Mouse (Mus musculus) lung, adult 2 months (tissue): ENCODE data around the gene Gfod1.

ENCODE experiments used
- CTCF ChIP-seq: fragments of 200-500 bp; IDR thresholded peaks from 2 replicates; pipeline ENCODE4 v1.5.1; 2011; ENCODE audit warnings: mild to moderate bottlenecking, low read length, control low read depth; ENCODE audit not compliant: insufficient read depth
- POLR2A ChIP-seq: fragments of 200-500 bp; IDR thresholded peaks from 2 replicates; pipeline ENCODE4 v1.6.1; 2011; ENCODE audit warnings: low read depth, mild to moderate bottlenecking, control low read depth, low read length, borderline replicate concordance; ENCODE audit errors: extremely low read depth

DNA sequence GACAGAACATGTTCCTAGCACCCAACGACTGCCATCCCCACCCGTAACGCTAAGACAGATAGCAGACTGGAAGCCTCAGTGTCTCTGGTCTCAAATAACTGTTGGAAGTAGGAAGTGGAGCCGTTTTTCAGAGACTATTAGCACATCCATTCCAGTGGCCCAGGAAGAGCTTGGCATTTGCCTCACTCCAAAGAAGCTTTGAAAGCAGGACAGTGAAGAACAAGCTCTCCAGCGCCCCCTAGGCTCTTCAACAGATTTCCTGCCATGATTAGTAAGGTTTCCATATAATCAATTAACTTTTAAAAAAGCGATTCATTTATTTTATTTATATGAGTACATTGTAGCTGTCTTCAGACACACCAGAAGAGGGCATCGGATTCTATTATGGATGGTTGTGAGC is 28.6 kb upstream of the Gfod1 start:
- TF ChIP-seq CTCF (no peak), POLR2A (no peak)
